Mouse (Mus musculus): ENCODE data around the gene Gfm1. TPM values are rescaled to one million over a fixed set of nuclear protein-coding genes. Genes with fewer than 3 reads are reported as not detected.

Gene Gfm1
- polyA plus RNA-seq, 1 experiment from 2014 or later: 24.3 TPM

GRCm38 (mm10) chr3:67515274-67515801, 85.4 kb downstream of the Gfm1 start, which contains the start of gene Rarres1:
Gene Rarres1, minus strand, starts transcription at chr3:67515523.
- H3K9ac ChIP-seq (replicated peaks; ENCODE audit: low read depth): no peak within 1 kb of the TSS; the same call in 1 of the 2 replicates
- H3K4me2 ChIP-seq (replicated peaks; ENCODE audit: low read depth, low read length): peak within 1 kb of the TSS; percentile 99
- no peaks in the 10 kb centered on the region for H3K36me3 ChIP-seq (ENCODE audit: insufficient read depth, low read length)
- peak within 1 kb of the TSS; percentile 50 for H3K4me3 ChIP-seq (ENCODE audit: low read depth, low read length)
- DNase-seq (ENCODE audit: low spot score) (peak; percentile 57), ATAC-seq (peak; percentile 64)
- no peaks in the 10 kb centered on the region for H3K9me3 ChIP-seq (ENCODE audit: low read length)
- TF ChIP-seq EP300 (IDR thresholded peaks at IDR 0.05) (no peak), CTCF (IDR thresholded peaks at IDR 0.05) (peak; percentile 38)
- H3K27me3 ChIP-seq (replicated peaks; ENCODE audit: insufficient read depth, low read length): 0 out of 2 replicates have a peak, but pooled peaks cover 3% of the 10 kb centered on the region
- H3K27ac ChIP-seq (ENCODE audit: low read length): no peak within 1 kb of the TSS
- no peaks in the 10 kb centered on the region for H3K4me1 ChIP-seq (ENCODE audit: insufficient read depth, low read depth, low read length)
- WGBS: 1% methylated on average over 33 of the region's 38 CpGs

DNA sequence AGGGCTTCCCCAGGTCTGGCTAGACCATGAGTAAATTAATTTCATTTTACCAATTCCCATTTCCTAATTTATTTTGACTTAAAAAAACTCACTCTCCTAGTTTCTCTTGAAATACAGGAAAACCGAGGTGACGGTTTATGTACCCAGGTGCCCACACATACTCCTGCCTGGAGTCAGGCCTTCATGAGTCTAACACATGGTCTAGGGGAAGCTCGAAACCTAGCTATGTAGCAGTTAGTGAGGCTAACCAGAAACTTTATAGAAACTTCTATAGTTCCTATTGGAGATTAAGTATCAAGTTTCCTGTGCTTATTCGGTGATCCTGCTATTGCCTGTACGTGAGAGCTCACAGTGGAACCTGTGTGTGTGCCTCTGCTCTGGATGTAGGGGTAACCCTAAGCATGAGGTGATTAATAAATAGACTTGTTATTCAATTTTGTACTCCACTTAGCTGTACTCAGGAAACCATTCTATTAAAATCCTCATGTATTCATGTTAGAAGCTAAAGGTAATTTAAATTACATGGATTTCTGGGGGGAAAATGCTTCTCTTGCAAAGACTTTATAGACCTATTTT, 90.8 kb downstream of the Gfm1 start:
- no peaks in the 10 kb centered on the region for H3K27me3 ChIP-seq (replicated peaks; ENCODE audit: insufficient read depth, low read length)
- H3K4me2 ChIP-seq (replicated peaks; ENCODE audit: low read depth, low read length): no peak overlapping the region
- no peak for DNase-seq (ENCODE audit: low spot score)
- no peaks in the 10 kb centered on the region for H3K4me1 ChIP-seq (ENCODE audit: insufficient read depth, low read depth, low read length)
- no peak overlapping the region for H3K27ac ChIP-seq (ENCODE audit: low read length)
- no peaks in the 10 kb centered on the region for H3K9me3 ChIP-seq (ENCODE audit: low read length)
- H3K9ac ChIP-seq (replicated peaks; ENCODE audit: low read depth): no peak overlapping the region
- no peak for ATAC-seq
- WGBS: 86% methylated on average over 5 of the region's 5 CpGs
- no peaks in the 10 kb centered on the region for H3K36me3 ChIP-seq (ENCODE audit: insufficient read depth, low read length)
- TF ChIP-seq CTCF (IDR thresholded peaks at IDR 0.05) (no peak), EP300 (IDR thresholded peaks at IDR 0.05) (no peak)
- no peak overlapping the region for H3K4me3 ChIP-seq (ENCODE audit: low read depth, low read length)

DNA sequence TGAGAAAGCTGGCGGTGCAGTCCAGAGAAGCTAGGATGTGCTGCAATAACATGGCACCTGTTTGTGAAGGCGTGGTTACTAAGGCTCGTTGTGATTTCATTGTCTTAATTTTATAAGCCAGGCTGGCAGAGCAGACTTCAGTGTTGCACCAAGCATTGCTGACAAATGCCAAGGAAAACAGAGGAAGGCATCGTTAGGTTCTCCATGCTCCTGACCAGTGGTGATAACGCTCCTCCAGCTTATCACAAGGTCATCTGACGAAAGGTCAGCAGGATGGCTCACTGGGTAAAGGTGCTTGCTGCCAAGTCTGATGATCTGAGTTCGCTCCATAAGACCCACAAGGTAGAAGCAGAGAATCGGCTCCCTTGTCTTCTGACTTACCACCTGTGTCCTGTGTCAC, 92.8 kb downstream of the Gfm1 start:
- H3K4me2 ChIP-seq (replicated peaks; ENCODE audit: low read depth, low read length): no peak overlapping the region
- no peaks in the 10 kb centered on the region for H3K4me1 ChIP-seq (ENCODE audit: insufficient read depth, low read depth, low read length)
- WGBS: 76% methylated on average over 8 of the region's 8 CpGs
- no peaks in the 10 kb centered on the region for H3K36me3 ChIP-seq (ENCODE audit: insufficient read depth, low read length)
- ATAC-seq (no peak), DNase-seq (ENCODE audit: low spot score) (no peak)
- H3K9me3 ChIP-seq (ENCODE audit: low read length): no peaks in the 10 kb centered on the region
- H3K27ac ChIP-seq (ENCODE audit: low read length): no peak overlapping the region
- no peak overlapping the region for H3K4me3 ChIP-seq (ENCODE audit: low read depth, low read length)
- no peak overlapping the region for H3K9ac ChIP-seq (replicated peaks; ENCODE audit: low read depth)
- TF ChIP-seq CTCF (IDR thresholded peaks at IDR 0.05) (no peak), EP300 (IDR thresholded peaks at IDR 0.05) (no peak)
- H3K27me3 ChIP-seq (replicated peaks; ENCODE audit: insufficient read depth, low read length): no peaks in the 10 kb centered on the region

DNA sequence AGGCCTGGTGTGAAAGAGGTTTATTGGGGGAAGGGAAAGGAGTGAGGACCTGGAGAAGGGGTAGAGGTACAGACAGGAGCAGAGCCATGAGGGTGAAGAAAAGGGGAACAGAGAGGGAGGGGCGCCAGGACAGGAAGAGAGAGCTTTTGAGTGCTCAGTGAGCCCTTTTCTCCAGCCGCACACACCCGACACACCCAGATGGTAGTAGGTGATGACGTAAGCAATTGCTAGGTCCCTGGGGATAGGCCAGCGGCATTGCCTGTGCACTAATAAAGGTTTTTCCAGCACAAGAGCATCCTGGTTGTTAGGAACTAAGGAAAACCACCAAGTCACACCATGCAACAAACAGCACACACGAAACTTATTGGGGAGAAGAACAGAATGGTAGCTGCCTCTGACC, 94.9 kb downstream of the Gfm1 start:
- no peak for TF ChIP-seq CTCF (IDR thresholded peaks at IDR 0.05)
- no peak for TF ChIP-seq EP300 (IDR thresholded peaks at IDR 0.05)
- no peak overlapping the region for H3K9ac ChIP-seq (replicated peaks; ENCODE audit: low read depth)
- WGBS: 71% methylated on average over 6 of the region's 6 CpGs
- no peak for ATAC-seq
- H3K4me2 ChIP-seq (replicated peaks; ENCODE audit: low read depth, low read length): no peak overlapping the region
- no peak for DNase-seq (ENCODE audit: low spot score)
- H3K9me3 ChIP-seq (ENCODE audit: low read length): no peaks in the 10 kb centered on the region
- H3K36me3 ChIP-seq (ENCODE audit: insufficient read depth, low read length): no peaks in the 10 kb centered on the region
- H3K27ac ChIP-seq (ENCODE audit: low read length): no peak overlapping the region
- no peaks in the 10 kb centered on the region for H3K27me3 ChIP-seq (replicated peaks; ENCODE audit: insufficient read depth, low read length)
- H3K4me1 ChIP-seq (ENCODE audit: insufficient read depth, low read depth, low read length): no peaks in the 10 kb centered on the region
- H3K4me3 ChIP-seq (ENCODE audit: low read depth, low read length): no peak overlapping the region

Other genes starting within 250 kb of the Gfm1 start
- 39.8 and 54.8 TPM in 2 replicates for gene Mlf1, start 56.0 kb upstream of the Gfm1 start, polyA plus RNA-seq (2015; fragmentation: Nextera tagmentation; extraction: Ambion mirVana)
- not detected in 2 replicates for gene Gm17402, start 54.9 kb upstream of the Gfm1 start, polyA plus RNA-seq (2015; fragmentation: Nextera tagmentation; extraction: Ambion mirVana)
- gene Lxn, start 33.8 kb downstream of the Gfm1 start, polyA plus RNA-seq (2015; fragmentation: Nextera tagmentation; extraction: Ambion mirVana): 156 and 160 TPM in 2 replicates
- gene Rarres1, start 85.4 kb downstream of the Gfm1 start, polyA plus RNA-seq (2015; fragmentation: Nextera tagmentation; extraction: Ambion mirVana): 2.6 and 2.9 TPM in 2 replicates
- gene Mfsd1, start 152.6 kb downstream of the Gfm1 start, polyA plus RNA-seq (2015; fragmentation: Nextera tagmentation; extraction: Ambion mirVana): 53.2 and 54.4 TPM in 2 replicates